Comparison of ENCODE assay signal across 27 mouse cellular contexts in genomic region chr12:34194116-34194515, GRCm38 (mm10).
"Had no signal": no experiment of that assay in that cellular context is flagged by ENCODE, and none has a peak within 500 bp of the region (broad histone marks: within the 10 kb centered on the region; RNA-seq: fewer than 3 reads in every experiment).

No protein-coding gene starts in this region.

- ATAC-seq: forebrain, embryonic 13.5 days; forebrain, embryonic 14.5 days; forebrain, embryonic 15.5 days; forebrain, embryonic 16.5 days; forebrain, postnatal 0 days had no signal

- H3K27me3 ChIP-seq: embryonic facial prominence, embryonic 12.5 days; embryonic facial prominence, embryonic 13.5 days; embryonic facial prominence, embryonic 15.5 days; forebrain, embryonic 12.5 days; forebrain, embryonic 13.5 days; forebrain, embryonic 15.5 days had no signal

- H3K9ac ChIP-seq: embryonic facial prominence, embryonic 12.5 days; embryonic facial prominence, embryonic 13.5 days; embryonic facial prominence, embryonic 15.5 days; forebrain, embryonic 12.5 days; forebrain, embryonic 13.5 days; forebrain, embryonic 15.5 days; forebrain, postnatal 0 days had no signal

- DNase-seq: cerebellum, adult 9-11 months; cerebellum, postnatal 10 days; cerebellum, postnatal 14 days; cerebellum, postnatal 25 days; cerebellum, postnatal 36 days; embryo, embryonic 11 days; forebrain, postnatal 0 days; gastrocnemius, adult 2 months; gastrocnemius, postnatal 10 days; gastrocnemius, postnatal 14 days; gastrocnemius, postnatal 25 days; gastrocnemius, postnatal 36 days; heart, adult 11 months; heart, adult 18-20 months; heart, adult 2 months had no signal

- H3K27ac ChIP-seq: embryonic facial prominence, embryonic 10.5 days; embryonic facial prominence, embryonic 12.5 days; embryonic facial prominence, embryonic 13.5 days; embryonic facial prominence, embryonic 15.5 days; forebrain, embryonic 10.5 days; forebrain, embryonic 12.5 days; forebrain, embryonic 13.5 days; forebrain, embryonic 15.5 days; gastrocnemius, adult 2 months; heart, adult 2 months; heart, embryonic 10.5 days had no signal

- H3K4me3 ChIP-seq: embryonic facial prominence, embryonic 10.5 days; embryonic facial prominence, embryonic 12.5 days; embryonic facial prominence, embryonic 13.5 days; embryonic facial prominence, embryonic 15.5 days; erythroblast, embryonic 14.5 days; forebrain, embryonic 10.5 days; forebrain, embryonic 12.5 days; forebrain, embryonic 13.5 days; forebrain, embryonic 15.5 days; gastrocnemius, adult 2 months; heart, adult 2 months; heart, embryonic 10.5 days had no signal

- H3K4me1 ChIP-seq: embryonic facial prominence, embryonic 12.5 days; embryonic facial prominence, embryonic 15.5 days; forebrain, embryonic 12.5 days; forebrain, embryonic 13.5 days; forebrain, embryonic 15.5 days; heart, embryonic 10.5 days had no signal

- H3K36me3 ChIP-seq: embryonic facial prominence, embryonic 10.5 days; embryonic facial prominence, embryonic 12.5 days; embryonic facial prominence, embryonic 13.5 days; embryonic facial prominence, embryonic 15.5 days; forebrain, embryonic 10.5 days; forebrain, embryonic 12.5 days; forebrain, embryonic 15.5 days; heart, embryonic 10.5 days had no signal

- H3K4me2 ChIP-seq: embryonic facial prominence, embryonic 12.5 days; embryonic facial prominence, embryonic 13.5 days; embryonic facial prominence, embryonic 15.5 days; forebrain, embryonic 12.5 days; forebrain, embryonic 13.5 days; forebrain, embryonic 15.5 days had no signal

- H3K9me3 ChIP-seq: embryonic facial prominence, embryonic 12.5 days; embryonic facial prominence, embryonic 13.5 days; embryonic facial prominence, embryonic 15.5 days; forebrain, embryonic 10.5 days; forebrain, embryonic 12.5 days; forebrain, embryonic 13.5 days; forebrain, embryonic 15.5 days; heart, embryonic 10.5 days had no signal
